Mouse (Mus musculus) layer of hippocampus, adult 8-10 months (tissue): ENCODE measurements around the gene 2410015M20Rik. TPM values are rescaled to one million over a fixed set of nuclear protein-coding genes. Genes with fewer than 3 reads are reported as not detected.
"Not testable (repeated sequence)": the region's sequence is repeated elsewhere in the genome, so short reads cannot be mapped to it uniquely, and the experiment has no call there.

Experiments
- DNase-seq, 2 experiments: peaks; one replicate each; pipeline ENCODE4 v3.0.0; 2022; ENCODE audit warnings: low spot score in 2 of 2
- total RNA-seq, 4 experiments: library from RNA; stranded (reverse); gene quantifications; 2 replicates each; pipeline ENCODE4 v1.2.4; 2022

Gene 2410015M20Rik
- total RNA-seq: 100 to 1,000 TPM; 138 to 161 (median 146) TPM

GRCm38 (mm10) chr17:56609452-56610171, at the start of gene 2410015M20Rik:
Gene 2410015M20Rik (minus strand): TSS chr17:56609771.
- DNase-seq: peak; percentile 97 to 98

GRCm38 (mm10) chr17:56656171-56656570, 46.6 kb upstream of the 2410015M20Rik start:
- no peak for DNase-seq

GRCm38 (mm10) chr17:56655311-56655710, 45.7 kb upstream of the 2410015M20Rik start:
- no peak for DNase-seq

GRCm38 (mm10) chr17:56654771-56655170, 45.2 kb upstream of the 2410015M20Rik start:
- no peak for DNase-seq

GRCm38 (mm10) chr17:56651801-56652200, 42.2 kb upstream of the 2410015M20Rik start:
- DNase-seq: no peak

GRCm38 (mm10) chr17:56647546-56647945, 38.0 kb upstream of the 2410015M20Rik start:
- DNase-seq: no peak

DNA sequence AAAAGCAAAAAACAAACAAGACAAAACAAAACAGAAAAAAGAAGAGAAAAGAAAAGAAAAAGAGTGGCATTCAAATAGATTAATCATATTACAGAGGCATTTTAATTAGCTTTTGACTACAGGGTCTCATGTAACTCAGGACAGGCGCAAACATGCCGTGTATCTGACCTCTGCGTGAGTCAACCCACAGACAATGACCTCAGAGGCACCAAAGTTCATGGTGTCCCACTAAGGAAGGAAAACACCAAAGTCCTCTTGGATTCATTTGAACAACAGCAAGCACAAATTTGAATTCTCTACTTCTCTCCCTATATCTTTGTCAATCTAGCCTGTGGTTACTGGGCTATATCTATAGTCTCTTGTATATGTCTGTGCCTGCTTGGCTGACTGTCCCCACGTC, 33.7 kb upstream of the 2410015M20Rik start:
- no peak for DNase-seq

GRCm38 (mm10) chr17:56634023-56634422, 24.5 kb upstream of the 2410015M20Rik start:
- no peak for DNase-seq

DNA sequence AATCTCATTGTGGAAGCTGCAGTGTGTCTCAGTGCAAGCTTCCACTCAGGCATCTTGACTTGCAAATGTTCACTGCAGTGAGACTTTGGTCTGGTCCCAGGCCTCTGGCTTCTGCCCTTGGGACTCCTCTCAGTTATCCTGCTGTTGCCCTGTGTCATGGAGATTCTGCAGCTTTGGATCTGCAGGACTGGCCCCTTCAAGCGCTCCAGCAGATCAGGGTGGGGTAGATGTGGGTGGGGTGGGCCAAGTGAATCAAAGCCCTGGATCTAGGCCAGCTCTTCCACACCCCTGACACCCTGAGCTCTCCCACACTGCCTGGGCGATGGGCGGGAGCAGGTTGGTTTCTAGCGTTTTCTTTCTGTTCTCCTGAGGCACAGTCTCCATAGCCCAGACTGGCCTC, 22.2 kb upstream of the 2410015M20Rik start:
- DNase-seq: no peak

DNA sequence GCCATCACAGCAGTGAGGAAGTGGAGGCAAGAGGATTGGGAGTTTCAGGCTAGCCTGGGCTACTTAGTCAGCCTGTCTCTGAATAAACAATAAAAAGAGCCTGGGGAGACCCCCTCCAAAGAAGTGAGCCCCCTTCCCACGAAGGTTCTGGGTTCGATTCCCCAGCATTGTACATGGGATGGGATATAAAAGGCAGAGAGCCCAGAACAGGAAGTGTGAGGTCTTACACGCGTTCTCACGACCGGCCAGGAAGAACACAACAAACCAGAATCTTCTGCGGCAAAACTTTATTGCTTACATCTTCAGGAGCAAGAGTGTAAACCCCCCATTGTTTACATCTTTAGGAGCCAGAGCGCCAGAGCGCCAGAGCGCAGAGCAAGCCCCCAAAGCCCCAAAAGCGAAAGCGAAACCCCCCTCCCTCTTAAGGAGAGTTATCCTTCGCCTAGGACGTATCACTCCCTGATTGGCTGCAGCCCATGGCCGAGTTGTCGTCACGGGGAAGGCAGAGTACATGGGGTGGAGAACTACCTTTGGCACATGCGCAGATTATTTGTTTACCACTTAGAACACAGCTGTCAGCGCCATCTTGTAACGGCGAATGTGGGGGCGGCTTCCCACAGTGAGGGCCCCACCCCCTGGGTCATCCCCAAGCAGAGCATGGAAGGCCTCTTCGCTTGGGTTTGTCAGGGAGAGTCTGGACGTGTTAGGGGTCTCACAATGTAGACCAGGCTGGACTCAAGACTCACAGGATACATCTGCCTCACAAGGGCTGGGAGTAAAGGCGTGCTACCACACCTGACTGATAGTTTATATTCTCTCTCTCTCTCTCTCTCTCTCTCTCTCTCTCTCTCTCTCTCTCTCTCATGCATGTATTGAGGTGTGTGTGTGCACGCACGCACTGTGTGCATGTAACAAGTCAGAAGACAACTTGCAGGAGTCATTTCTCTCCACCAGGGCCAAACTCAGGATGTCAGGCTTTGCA, 20.5 kb upstream of the 2410015M20Rik start:
- DNase-seq: not testable (repeated sequence)

- no peak for DNase-seq
These were observed 18.1 kb upstream of the 2410015M20Rik start, which contains the start of gene Catsperd for GRCm38 (mm10) chr17:56627530-56628277. Gene Catsperd (plus strand): TSS chr17:56628143.

DNA sequence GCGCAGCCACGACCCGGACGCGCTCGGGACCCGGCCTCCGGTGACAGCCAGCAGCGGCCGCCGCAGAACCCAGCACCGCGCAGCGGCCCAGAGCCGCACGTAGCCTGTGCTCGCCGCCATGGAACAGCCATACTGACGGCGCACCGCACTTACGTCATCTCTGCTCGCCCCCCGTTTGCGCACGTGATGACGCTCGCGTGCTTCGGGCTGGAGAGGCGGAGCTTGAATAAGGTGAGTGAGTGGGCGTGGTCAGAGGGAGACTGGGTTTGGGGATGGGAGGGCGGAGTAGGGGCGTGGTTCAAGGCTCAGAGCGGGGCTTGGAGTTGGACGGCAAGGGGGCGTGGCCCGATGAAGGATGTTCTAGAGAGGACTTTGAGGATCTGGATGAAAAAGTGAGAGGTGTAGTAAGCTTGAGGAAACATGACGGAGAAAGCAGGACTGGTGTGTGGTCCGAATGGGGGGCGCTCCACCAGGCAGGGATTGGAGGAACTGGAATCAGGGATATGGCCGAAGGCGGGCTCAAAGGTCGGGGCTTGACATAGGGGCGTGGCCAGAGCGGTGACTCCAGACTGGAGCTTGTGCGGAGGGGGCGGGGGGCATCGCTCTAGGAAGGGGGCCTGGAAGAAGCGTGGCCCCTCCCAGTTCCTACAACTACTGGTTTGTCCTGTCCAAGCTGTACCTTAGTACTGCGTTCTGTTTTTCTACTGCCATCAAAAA, 17.3 kb upstream of the 2410015M20Rik start, which contains the start of gene Lonp1:
TSS of gene Lonp1 (minus strand) at position 134 of the 717 bp plus-strand sequence.
- peak; percentile 93 to 95 for DNase-seq

DNA sequence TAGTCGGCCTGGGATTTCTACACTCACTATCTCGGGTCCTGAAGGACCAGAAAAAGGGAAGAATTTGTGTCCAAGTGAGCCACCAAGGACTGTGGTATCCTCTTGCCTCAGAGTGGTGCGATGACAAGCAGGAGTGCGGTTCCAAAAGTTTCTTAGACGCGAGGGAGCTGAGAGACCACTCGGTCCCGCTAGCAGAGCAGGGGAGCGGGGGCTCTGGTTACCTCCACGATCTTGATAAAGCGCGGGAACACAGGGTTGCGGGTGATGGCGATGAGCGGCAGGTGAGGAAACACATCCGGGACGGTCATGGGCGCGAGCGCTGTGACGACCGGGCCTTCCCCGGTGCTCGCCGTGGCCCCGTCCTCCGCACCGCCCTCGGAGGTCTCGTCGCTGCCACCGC, 16.7 kb upstream of the 2410015M20Rik start:
- DNase-seq: no peak

DNA sequence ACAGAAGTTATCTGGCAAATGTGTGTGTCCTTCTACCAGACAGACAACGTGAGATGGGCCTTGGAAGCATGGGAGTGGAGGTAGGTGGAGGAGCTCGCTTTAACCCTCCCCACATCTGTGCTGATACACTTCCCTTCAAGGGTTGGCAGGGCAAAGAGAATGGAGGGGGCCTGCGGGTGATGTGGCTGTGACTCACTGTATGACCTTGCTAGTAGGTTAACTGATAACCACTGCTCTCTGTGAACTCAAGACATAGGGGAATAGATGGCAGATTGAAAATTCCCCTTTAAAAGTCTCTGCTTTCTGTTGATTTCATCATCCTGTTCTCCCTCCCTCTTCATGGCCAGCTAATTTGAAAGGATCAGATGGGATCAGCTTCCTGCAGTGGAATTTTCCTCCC, 15.9 kb upstream of the 2410015M20Rik start:
- DNase-seq: no peak

DNA sequence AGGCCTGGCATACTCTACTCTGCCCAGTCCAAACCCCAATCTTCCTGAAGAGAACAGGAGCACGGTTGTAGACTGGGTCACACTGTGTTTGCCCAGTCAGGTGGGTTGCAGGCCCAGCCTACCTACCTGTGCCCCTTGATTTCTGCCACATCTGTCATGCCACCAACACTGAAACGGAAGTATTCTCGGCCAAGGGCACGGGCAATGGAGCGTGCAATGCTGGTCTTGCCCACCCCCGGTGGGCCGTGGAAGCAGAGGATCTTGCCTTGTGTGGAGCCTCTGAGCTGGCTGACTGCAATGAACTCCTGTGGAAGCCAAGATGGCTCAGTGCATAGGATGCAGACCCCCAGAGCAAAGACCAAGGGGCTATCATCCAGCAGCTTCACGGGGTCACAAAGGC, 8.1 kb upstream of the 2410015M20Rik start:
- no peak for DNase-seq

DNA sequence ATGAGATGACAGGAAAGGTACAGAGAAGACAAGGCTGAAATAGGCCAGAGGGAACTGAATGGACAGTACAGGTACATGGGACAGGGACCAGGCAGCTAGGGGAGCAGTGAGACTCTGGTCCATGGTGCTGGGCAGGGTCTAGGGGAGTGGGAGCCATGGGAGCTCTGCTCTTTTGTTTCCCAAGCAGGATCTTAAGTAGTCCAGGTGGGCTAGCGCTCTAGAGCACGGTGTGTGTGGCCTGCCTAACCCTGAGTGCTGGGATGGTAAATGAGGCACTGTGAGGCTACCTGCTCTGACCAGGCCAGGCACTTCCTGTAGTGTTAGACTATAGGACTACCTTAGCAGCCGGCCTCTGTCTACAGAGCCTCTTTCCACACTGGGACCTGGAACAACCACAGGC, 7.2 kb upstream of the 2410015M20Rik start:
- no peak for DNase-seq

- no peak for DNase-seq
These were observed 6.2 kb upstream of the 2410015M20Rik start for GRCm38 (mm10) chr17:56615792-56616191.

DNA sequence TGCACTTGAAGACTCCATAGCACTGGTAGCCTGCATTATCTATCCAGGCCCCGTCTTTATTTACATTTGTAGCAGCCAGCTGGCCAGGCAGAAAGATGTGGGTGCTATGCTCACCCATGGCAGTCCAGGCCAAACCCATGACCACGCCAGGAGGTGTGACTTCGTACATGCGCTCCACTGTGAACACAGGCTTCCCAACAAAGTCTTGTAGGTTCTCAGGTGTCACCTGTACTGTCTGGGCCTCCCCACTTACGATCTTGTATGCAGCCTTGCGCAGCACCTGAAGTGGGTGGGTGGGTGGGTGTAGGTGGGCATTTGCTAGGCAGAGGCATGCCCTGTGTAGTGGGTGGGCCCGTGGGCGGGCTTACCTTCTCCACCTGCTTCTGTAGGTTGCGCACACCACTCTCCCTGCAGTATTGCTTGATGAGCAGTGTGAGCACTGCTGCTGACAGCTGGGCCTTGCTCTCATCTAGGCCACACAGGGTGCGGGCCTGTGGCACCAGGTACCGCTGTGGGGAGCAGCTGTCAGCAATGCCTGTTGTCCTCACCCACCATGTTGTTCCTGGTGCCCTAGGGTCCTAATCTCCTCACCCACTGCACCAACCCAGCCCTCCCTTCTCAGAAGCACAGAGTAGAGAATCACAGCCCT, 5.7 kb upstream of the 2410015M20Rik start:
- no peak for DNase-seq

- no peak for DNase-seq
These were observed 5.0 kb upstream of the 2410015M20Rik start for GRCm38 (mm10) chr17:56614391-56615135.
